Mouse (Mus musculus): Measurements from ENCODE around the gene Nrbp1.

Nrbp1 gene

DNA sequence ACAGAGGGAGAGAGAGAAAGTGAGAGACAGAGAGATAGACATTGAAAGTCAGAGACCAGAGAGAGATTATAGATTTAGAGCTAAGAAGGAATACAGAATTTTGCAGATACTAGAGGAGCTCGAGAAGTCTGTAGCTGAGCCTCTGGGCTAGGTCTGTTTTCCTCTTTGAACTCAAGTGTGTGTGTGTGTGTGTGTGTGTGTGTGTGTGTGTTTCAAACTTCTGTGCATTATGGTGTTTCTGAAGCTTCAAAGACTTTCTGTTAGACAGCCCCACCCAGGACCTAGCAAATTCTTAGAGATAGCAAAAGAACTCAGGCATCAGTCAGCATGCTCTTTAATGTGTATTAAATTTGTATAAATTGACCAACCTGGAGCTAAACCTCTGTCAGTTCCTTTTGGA, 14.0 kb upstream of the Nrbp1 start:
- no peaks in the 10 kb centered on the region for H3K36me3 ChIP-seq (ENCODE audit: control insufficient read depth, insufficient read depth, low read length, poor library complexity, severe bottlenecking)
- H3K27me3 ChIP-seq (ENCODE audit: control insufficient read depth, insufficient read depth, low read length, poor library complexity, severe bottlenecking): no peaks in the 10 kb centered on the region
- no peak for DNase-seq (ENCODE audit: low read depth, low spot score)

DNA sequence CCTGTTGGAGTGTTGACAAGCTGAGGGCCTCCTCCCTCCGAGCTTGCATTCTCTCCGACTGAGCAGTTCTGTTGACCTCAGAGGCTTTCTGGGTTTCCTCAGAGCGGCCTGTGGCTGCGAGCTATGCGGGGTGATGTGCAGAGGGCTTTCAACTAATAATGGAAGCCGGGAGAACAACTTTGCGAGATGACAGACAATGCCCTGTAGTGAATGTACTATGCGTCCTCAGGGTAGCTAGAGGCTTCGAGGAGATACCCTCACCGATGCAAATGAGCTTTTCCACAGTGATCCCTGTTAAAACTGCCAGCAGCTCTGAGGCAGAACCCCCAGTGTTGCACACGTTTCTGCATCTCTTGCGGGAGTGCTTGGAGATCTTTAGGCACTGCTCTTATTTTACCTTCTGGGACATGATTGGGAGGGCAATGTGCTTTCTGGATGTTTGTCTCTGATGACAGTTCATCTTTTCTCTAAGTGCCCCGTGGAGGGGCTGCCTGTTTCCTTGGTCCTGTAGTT, 914 bp downstream of the Nrbp1 start:
- DNase-seq (ENCODE audit: low read depth, low spot score): no peak
- H3K36me3 ChIP-seq (ENCODE audit: control insufficient read depth, insufficient read depth, low read length, poor library complexity, severe bottlenecking): peaks cover 13% of the 10 kb centered on the region
- no peaks in the 10 kb centered on the region for H3K27me3 ChIP-seq (ENCODE audit: control insufficient read depth, insufficient read depth, low read length, poor library complexity, severe bottlenecking)

DNA sequence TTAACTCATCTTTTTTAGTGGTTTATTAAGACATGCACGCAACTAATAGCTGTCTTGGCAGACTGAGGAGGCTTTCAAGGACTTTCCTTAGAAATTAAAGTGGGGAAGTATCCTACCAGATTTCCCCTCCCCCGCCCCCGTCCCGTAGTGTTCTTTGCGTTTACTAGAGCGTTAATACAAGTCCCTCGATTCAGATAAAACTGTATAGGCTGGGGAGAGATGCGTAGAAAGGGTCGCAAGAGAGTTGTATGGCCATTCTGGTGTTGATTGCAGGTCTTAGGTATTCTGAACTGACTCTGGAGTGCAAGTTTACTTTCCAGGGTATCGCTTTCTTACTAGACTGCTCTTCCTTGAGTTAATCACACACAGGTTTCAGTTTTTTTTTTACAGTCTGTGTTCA, 1.5 kb downstream of the Nrbp1 start:
- DNase-seq (ENCODE audit: low read depth, low spot score): no peak
- Histone ChIP-seq H3K36me3 (ENCODE audit: control insufficient read depth, insufficient read depth, low read length, poor library complexity, severe bottlenecking) (peaks cover 13% of the 10 kb centered on the region), H3K27me3 (ENCODE audit: control insufficient read depth, insufficient read depth, low read length, poor library complexity, severe bottlenecking) (no peaks in the 10 kb centered on the region)

DNA sequence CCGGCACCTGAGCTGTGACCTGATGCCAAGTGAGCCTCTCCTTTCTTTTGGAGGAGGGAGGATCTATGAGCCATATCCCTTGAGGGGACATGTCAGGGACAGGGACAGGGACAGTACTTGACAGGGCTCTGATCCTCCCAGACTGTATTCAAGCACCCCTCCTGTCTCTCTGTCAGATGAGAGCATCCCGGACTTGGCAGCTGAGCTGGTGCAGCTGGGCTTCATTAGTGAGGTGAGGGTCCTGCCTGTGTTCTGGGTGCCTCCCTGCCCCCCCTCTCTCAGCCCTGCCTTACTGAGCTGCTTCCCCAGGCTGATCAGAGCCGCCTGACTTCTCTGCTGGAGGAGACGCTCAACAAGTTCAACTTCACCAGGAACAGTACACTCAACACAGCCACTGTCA, 10.1 kb downstream of the Nrbp1 start:
- H3K36me3 ChIP-seq (ENCODE audit: control insufficient read depth, insufficient read depth, low read length, poor library complexity, severe bottlenecking): peaks cover 26% of the 10 kb centered on the region
- DNase-seq (ENCODE audit: low read depth, low spot score): no peak
- no peaks in the 10 kb centered on the region for H3K27me3 ChIP-seq (ENCODE audit: control insufficient read depth, insufficient read depth, low read length, poor library complexity, severe bottlenecking)

DNA sequence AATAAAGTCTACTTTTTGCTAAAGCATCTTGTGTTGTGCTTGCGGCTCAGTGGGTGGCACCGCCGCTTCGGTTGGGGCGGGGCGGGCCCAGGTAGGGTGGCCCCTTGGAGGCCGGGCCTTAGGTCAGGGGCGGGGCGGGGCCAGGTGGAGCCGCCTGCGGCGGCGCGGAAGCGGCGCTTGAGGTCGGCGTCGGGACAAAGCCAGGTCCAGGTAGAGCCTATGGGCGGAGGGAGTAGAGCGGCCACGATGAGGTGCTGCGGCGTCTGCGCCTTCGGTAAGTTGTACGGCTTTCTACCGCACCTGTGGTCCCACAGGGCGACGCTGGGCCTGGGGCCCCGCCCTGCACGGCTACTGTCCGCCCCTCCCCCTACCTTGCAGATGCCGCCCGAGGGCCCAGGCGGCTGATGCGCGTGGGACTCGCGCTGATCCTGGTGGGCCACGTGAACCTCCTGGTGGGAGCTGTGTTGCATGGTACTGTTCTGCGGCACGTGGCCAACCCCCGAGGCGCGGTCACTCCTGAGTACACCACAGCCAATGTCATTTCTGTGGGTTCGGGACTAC, 11.0 kb downstream of the Nrbp1 start, which contains the start of gene Krtcap3:
Gene Krtcap3 (plus strand): TSS at position 151 of the 561 bp plus-strand sequence.
- peak; percentile 56 for DNase-seq (ENCODE audit: low read depth, low spot score)
- Histone ChIP-seq H3K36me3 (ENCODE audit: control insufficient read depth, insufficient read depth, low read length, poor library complexity, severe bottlenecking) (peaks cover 25% of the 10 kb centered on the region), H3K27me3 (ENCODE audit: control insufficient read depth, insufficient read depth, low read length, poor library complexity, severe bottlenecking) (no peaks in the 10 kb centered on the region)

DNA sequence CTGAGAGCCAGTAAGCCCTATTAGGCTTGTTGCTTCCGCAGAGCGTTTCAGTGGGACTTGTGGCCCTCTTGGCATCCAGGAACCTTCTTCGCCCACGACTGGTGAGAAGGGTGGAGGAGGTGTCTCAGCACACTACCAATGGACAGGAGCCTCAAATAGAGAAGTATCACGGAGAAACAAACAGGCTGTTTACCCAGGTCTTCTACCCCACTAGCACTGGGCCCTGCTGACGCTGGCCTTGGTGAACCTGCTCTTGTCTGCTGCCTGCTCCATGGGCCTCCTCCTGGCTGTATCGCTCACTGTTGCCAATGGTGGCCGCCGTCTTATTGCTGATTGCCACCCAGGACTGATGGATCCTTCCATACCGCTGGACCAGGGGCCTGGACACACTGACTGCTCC, 11.5 kb downstream of the Nrbp1 start:
- Histone ChIP-seq H3K36me3 (ENCODE audit: control insufficient read depth, insufficient read depth, low read length, poor library complexity, severe bottlenecking) (peaks cover 25% of the 10 kb centered on the region), H3K27me3 (ENCODE audit: control insufficient read depth, insufficient read depth, low read length, poor library complexity, severe bottlenecking) (no peaks in the 10 kb centered on the region)
- no peak for DNase-seq (ENCODE audit: low read depth, low spot score)

DNA sequence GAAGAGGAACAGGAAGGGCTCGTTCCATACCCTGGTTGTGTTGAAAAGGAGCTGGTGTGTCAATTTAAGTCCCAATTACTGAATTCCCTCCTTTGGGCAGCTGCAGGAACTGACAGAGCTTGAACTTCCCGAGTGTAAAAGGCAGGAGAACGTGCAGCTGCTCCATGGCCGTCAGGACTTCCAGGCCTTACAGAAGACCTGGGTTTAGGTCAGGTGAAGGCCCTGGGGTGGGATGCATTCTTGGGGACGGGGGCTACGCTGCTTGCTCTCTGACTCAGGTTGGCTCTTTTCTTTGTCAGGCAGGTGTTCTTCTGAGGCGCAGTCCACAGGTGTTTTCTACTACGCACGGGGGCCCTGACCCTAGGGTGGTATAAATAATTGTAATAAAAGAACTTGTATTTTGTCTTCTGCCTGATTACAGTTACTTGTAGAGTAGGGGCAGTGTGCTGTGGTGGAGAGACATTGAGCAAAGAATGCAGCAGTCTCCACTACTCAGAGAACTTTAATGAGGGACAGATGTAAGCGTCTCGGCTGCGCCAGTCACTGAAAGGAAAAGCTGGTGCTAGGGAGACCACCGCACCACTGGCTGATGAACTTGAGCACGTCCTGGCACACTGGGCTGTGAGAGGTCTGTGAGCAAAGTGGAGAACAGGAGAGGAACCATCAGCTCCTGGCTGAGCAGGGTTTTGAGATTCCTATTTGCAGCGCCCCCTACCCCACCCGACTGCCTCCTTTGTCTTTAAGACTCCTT, 12.3 kb downstream of the Nrbp1 start:
- Histone ChIP-seq H3K36me3 (ENCODE audit: control insufficient read depth, insufficient read depth, low read length, poor library complexity, severe bottlenecking) (peaks cover 18% of the 10 kb centered on the region), H3K27me3 (ENCODE audit: control insufficient read depth, insufficient read depth, low read length, poor library complexity, severe bottlenecking) (no peaks in the 10 kb centered on the region)
- no peak for DNase-seq (ENCODE audit: low read depth, low spot score)

DNA sequence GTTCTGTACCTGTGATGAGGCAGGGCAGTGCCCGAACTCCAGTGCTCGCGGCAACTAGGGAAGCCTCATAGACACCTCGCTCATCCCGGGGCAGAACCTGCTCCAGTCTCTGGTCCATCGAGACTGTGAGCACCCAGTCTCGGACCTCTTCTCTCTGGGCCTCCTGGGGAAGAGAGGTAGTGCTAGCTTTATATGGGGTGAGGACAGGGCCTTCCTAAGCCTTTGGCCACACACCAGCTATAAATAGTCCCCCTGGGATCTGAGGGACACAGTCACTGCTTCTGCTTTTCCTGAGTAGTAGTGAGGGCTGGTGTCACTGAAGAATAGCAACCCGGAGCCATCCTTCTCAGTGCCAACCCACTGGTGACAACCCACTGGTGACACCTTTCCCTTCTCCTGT, 13.1 kb downstream of the Nrbp1 start:
- peaks cover 16% of the 10 kb centered on the region for H3K36me3 ChIP-seq (ENCODE audit: control insufficient read depth, insufficient read depth, low read length, poor library complexity, severe bottlenecking)
- DNase-seq (ENCODE audit: low read depth, low spot score): no peak
- no peaks in the 10 kb centered on the region for H3K27me3 ChIP-seq (ENCODE audit: control insufficient read depth, insufficient read depth, low read length, poor library complexity, severe bottlenecking)

DNA sequence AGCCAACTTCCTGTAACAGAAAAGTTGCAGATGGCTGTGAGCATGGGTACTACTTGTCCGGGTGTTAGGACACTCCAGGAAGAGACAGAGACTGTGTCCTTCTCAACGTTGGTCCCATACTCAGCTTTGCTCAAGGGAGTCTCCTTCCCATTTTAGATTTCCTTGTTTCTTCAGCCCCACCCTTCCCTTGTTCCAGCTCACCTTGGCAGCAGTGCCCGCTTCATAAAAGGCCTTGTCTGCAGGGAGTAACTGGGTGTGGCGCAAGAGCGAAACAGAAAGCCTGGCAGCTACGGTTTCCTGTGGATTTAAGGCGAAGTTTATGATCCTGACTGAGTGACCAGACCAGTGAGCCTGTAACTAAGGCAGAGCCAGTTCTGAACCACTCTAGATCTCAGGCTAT, 13.8 kb downstream of the Nrbp1 start:
- no peaks in the 10 kb centered on the region for H3K27me3 ChIP-seq (ENCODE audit: control insufficient read depth, insufficient read depth, low read length, poor library complexity, severe bottlenecking)
- peaks cover 12% of the 10 kb centered on the region for H3K36me3 ChIP-seq (ENCODE audit: control insufficient read depth, insufficient read depth, low read length, poor library complexity, severe bottlenecking)
- DNase-seq (ENCODE audit: low read depth, low spot score): no peak

DNA sequence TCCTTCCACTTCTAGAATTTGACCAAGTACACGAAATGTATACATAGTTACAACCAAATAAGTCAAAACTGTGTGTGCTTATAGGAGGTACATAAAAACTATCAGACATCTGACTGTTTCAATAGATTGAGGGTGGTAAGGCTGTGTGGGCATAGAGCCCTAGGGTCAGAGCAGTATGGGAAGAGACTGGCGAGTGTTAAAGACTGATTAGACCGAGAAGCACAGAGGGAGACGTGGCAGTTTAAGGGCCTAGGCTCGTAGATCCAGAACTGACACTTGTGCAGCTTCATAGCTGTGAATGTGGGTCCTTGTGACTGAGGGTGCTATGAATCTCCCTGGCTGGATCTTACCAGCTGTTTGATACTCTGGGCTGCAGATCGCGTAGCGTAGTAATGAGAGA, 14.2 kb downstream of the Nrbp1 start:
- Histone ChIP-seq H3K36me3 (ENCODE audit: control insufficient read depth, insufficient read depth, low read length, poor library complexity, severe bottlenecking) (peaks cover 9% of the 10 kb centered on the region), H3K27me3 (ENCODE audit: control insufficient read depth, insufficient read depth, low read length, poor library complexity, severe bottlenecking) (no peaks in the 10 kb centered on the region)
- DNase-seq (ENCODE audit: low read depth, low spot score): no peak

DNA sequence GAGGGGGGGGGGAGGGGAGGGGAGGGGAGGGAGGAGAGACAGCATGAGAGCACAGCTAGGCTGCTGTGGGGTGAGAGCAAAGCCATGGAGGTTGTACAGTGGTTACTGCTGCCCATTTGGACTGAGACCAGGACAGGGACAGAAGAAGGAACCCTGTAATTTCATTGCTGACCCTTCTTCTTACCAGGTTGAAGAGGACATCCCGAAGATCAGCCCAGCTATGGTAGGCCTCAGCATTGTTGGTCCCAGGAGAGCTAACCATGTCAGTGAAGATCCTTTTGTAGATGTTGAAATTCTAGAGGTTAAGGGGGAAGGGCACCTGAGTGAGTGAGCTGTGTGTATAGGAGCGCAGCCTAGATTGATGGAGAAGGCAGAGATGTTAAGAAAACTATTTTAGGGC, 14.7 kb downstream of the Nrbp1 start:
- H3K27me3 ChIP-seq (ENCODE audit: control insufficient read depth, insufficient read depth, low read length, poor library complexity, severe bottlenecking): no peaks in the 10 kb centered on the region
- no peak for DNase-seq (ENCODE audit: low read depth, low spot score)
- H3K36me3 ChIP-seq (ENCODE audit: control insufficient read depth, insufficient read depth, low read length, poor library complexity, severe bottlenecking): peaks cover 7% of the 10 kb centered on the region

DNA sequence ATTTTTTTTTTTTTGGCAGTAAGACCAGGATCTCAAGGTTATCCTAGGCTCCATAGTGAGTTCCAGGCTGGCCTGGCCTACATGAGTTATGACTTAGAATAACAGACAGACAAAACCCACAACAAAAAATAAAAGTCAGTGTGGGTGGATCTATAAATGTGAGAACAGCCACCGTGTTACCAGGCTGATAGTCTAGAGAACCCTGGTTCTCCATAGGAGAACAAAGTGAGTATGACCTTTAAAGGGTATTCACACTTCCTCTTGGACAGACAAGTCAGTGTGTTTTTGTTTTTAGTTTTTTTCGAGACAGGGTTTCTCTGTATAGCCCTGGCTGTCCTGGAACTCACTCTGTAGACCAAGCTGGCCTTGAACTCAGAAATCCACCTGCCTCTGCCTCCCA, 15.3 kb downstream of the Nrbp1 start:
- H3K36me3 ChIP-seq (ENCODE audit: control insufficient read depth, insufficient read depth, low read length, poor library complexity, severe bottlenecking): peaks cover 4% of the 10 kb centered on the region

DNA sequence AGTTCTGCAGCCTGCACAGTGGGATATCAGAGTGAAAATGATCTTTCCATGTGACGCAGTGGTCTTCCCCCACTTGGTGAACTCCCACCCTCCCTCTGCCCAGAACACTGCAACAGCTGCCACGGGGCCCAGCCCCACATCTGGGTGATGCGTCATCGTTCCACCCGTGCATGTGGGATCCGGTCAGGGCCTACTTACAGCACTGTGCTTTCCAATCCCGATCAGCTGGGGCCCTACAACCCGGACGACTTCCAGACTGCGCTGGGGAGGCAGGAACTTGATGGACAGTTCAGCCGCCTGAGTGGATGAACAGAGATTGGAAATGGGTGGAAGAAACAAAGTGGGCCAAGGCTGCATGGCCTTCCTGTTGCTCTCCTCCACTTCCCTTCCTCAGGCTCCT, 17.0 kb downstream of the Nrbp1 start:
- peaks cover 1% of the 10 kb centered on the region for H3K36me3 ChIP-seq (ENCODE audit: control insufficient read depth, insufficient read depth, low read length, poor library complexity, severe bottlenecking)
- no peaks in the 10 kb centered on the region for H3K27me3 ChIP-seq (ENCODE audit: control insufficient read depth, insufficient read depth, low read length, poor library complexity, severe bottlenecking)
- no peak for DNase-seq (ENCODE audit: low read depth, low spot score)

More for the DNA sequence above, 15.3 kb downstream of the Nrbp1 start:
- H3K27me3 ChIP-seq (ENCODE audit: control insufficient read depth, insufficient read depth, low read length, poor library complexity, severe bottlenecking): no peaks in the 10 kb centered on the region
- DNase-seq (ENCODE audit: low read depth, low spot score): no peak

DNA sequence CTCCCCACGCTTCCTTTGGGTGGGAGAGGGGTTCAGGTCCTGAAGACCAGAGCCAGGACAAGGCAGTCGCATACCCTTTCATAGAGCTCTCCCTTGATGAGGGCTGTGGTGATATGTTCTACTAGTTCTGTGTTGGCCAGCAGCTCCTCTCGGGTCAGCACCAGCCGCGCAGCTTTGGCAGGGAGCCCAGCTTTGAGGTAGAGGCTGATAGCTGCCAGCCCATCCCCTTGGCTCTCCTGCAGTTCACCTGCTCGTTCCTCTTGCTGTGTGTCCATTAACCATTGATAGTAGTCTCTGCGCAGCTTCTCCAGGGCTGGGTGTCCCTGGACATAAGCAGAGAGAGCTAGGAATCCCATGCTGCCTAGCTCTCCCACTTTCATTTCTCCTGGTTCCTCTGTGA, 25.4 kb downstream of the Nrbp1 start:
- H3K27me3 ChIP-seq (ENCODE audit: control insufficient read depth, insufficient read depth, low read length, poor library complexity, severe bottlenecking): no peaks in the 10 kb centered on the region
- peaks cover 4% of the 10 kb centered on the region for H3K36me3 ChIP-seq (ENCODE audit: control insufficient read depth, insufficient read depth, low read length, poor library complexity, severe bottlenecking)
- no peak for DNase-seq (ENCODE audit: low read depth, low spot score)

DNA sequence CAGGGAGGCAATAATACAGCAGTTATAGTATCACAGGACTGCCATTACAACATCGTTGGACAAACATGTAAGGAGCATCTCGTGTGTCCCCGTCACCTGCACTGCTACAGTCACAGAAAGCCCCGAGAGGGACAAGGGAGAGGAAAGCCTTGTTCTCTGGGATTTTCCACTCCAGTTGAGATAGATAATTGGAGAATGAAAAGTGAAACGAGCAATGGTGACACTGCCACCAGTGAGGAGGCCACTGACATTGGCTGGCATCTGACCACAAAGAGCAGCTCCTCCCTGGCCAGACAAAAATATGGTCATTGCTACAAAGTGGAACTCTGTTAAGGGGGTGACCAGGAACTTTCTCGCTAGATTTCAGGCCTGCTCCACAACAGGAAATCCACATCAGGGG, 27.0 kb downstream of the Nrbp1 start:
- Histone ChIP-seq H3K36me3 (ENCODE audit: control insufficient read depth, insufficient read depth, low read length, poor library complexity, severe bottlenecking) (peaks cover 4% of the 10 kb centered on the region), H3K27me3 (ENCODE audit: control insufficient read depth, insufficient read depth, low read length, poor library complexity, severe bottlenecking) (no peaks in the 10 kb centered on the region)
- no peak for DNase-seq (ENCODE audit: low read depth, low spot score)

All from splenic B cell, adult 2 months (primary cell).